Mouse (Mus musculus) heart, adult 2 months (tissue): ENCODE results near the gene Bag2.

ENCODE experiments used
- CTCF ChIP-seq: fragments of 200-600 bp; IDR thresholded peaks from 2 replicates; pipeline ENCODE4 v1.8.1; 2022; ENCODE audit warnings: antibody characterized with exemption, mild to moderate bottlenecking, moderate library complexity
- EP300 ChIP-seq: fragments of 200-500 bp; IDR thresholded peaks from 2 replicates; pipeline ENCODE4 v1.6.1; 2011; ENCODE audit warnings: low read depth, low read length, control low read depth; ENCODE audit not compliant: insufficient read depth
- POLR2A ChIP-seq: fragments of 200-500 bp; IDR thresholded peaks from 2 replicates; pipeline ENCODE4 v1.6.1; 2011; ENCODE audit warnings: mild to moderate bottlenecking, low read depth, low read length, control low read depth; ENCODE audit not compliant: insufficient read depth

- TF ChIP-seq POLR2A (no peak), EP300 (no peak), CTCF (no peak)
Measured at GRCm38 (mm10) chr1:33709615-33710014, 48.0 kb downstream of the Bag2 start.
